Comparison of ENCODE assay signal across 8 mouse cellular contexts in the genomic region with DNA sequence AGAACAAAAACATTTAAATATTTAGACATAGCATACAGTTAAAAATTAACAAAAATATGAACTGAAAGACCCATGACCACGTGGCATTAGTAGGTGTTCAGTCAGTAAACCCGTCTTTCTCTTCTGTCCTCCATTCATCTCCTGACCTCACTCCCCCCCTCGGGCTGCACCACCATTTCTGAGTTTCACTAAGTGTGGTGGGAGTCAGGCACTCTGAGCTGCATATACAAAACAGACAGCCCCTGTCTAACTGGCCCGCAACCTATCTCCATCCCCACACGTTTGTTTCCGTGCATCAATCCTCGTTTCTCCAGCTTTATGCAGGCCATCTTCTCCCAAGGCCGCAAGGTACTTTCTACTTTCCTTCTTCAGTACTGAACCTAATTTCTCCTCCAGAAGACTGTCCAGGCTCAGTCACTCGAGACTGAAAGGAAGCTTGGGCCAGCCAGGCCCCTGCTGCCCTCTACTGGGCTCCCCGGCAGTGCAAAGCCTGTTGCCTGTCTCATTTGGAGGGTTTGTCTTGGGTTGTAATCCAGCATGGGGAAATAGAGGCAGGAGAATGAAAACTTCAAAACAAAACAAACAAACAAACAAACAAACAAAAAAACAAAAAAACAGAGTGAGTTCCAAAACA. TPM values are rescaled to one million over a fixed set of nuclear protein-coding genes. Genes with fewer than 3 reads are reported as not detected.
DNase-seq lines count a peak whose midpoint lies in the region; ATAC-seq and TF ChIP-seq lines count a peak whose summit lies in the region.

No protein-coding gene starts in this region.

- H3K4me1 ChIP-seq in embryonic facial prominence, embryonic 14.5 days (ENCODE audit: control insufficient read depth, insufficient read depth, low read length) = no peaks in the 10 kb centered on the region
- H3K4me1 ChIP-seq in heart, embryonic 13.5 days = peaks cover 3% of the 10 kb centered on the region; the same call in 1 of the 2 replicates
- H3K4me1 ChIP-seq in kidney, embryonic 16.5 days (ENCODE audit: insufficient read depth, low read length) = no peaks in the 10 kb centered on the region
- peaks cover 3% of the 10 kb centered on the region; the same call in 1 of the 2 replicates for H3K4me1 ChIP-seq in liver, postnatal 0 days (ENCODE audit: insufficient read depth)

- TF ChIP-seq EP300 in liver, postnatal 0 days (IDR thresholded peaks at IDR 0.05; ENCODE audit: low read depth) = no peak

- H3K36me3 ChIP-seq in embryonic facial prominence, embryonic 14.5 days (ENCODE audit: control insufficient read depth, insufficient read depth, low read length) = no peaks in the 10 kb centered on the region
- H3K36me3 ChIP-seq in heart, embryonic 13.5 days = peaks cover 9% of the 10 kb centered on the region
- H3K36me3 ChIP-seq in kidney, embryonic 16.5 days (ENCODE audit: insufficient read depth, low read length) = no peaks in the 10 kb centered on the region
- no peaks in the 10 kb centered on the region for H3K36me3 ChIP-seq in liver, postnatal 0 days (replicated peaks; ENCODE audit: insufficient read depth, low read length)

- peak; percentile 33 for ATAC-seq in CD4-positive, CD25-positive, alpha-beta regulatory T cell, adult 4 months
- peak; percentile 45; the same call in 1 of the 2 replicates for ATAC-seq in embryonic facial prominence, embryonic 14.5 days (ENCODE audit: low read depth)
- no peak for ATAC-seq in heart, embryonic 13.5 days (ENCODE audit: extremely low read depth, insufficient number of reproducible peaks, low FRiP score, low TSS enrichment)
- ATAC-seq in kidney, embryonic 16.5 days (ENCODE audit: low FRiP score, low TSS enrichment) = peak; percentile 76
- peak; percentile 68 for ATAC-seq in liver, postnatal 0 days

- H3K4me2 ChIP-seq in embryonic facial prominence, embryonic 14.5 days (ENCODE audit: low read depth, low read length) = no peak overlapping the region
- H3K4me2 ChIP-seq in heart, embryonic 13.5 days = peak overlapping the region; percentile 29; the same call in 1 of the 2 replicates
- H3K4me2 ChIP-seq in kidney, embryonic 16.5 days (replicated peaks; ENCODE audit: low read depth, low read length) = no peak overlapping the region
- H3K4me2 ChIP-seq in liver, postnatal 0 days (ENCODE audit: low read depth, low read length) = peak overlapping the region; percentile 41; the same call in 1 of the 2 replicates

- TF ChIP-seq CTCF in liver, postnatal 0 days (IDR thresholded peaks at IDR 0.05; ENCODE audit: low read depth) = peak; percentile 86

- no peak overlapping the region for H3K9ac ChIP-seq in embryonic facial prominence, embryonic 14.5 days (ENCODE audit: low read depth, low read length)
- 0 out of 2 replicates have a peak overlapping the region, but pooled peaks have one; percentile 30 for H3K9ac ChIP-seq in heart, embryonic 13.5 days
- no peak overlapping the region for H3K9ac ChIP-seq in kidney, embryonic 16.5 days (replicated peaks; ENCODE audit: low read length)
- no peak overlapping the region for H3K9ac ChIP-seq in liver, postnatal 0 days (replicated peaks)

- 28% methylated on average over 10 of the region's 10 CpGs for WGBS in embryonic facial prominence, embryonic 14.5 days
- 29% methylated on average over 10 of the region's 10 CpGs for WGBS in heart, embryonic 13.5 days
- WGBS in kidney, embryonic 16.5 days = 33% methylated on average over 10 of the region's 10 CpGs
- 31% methylated on average over 10 of the region's 10 CpGs for WGBS in liver, postnatal 0 days (ENCODE audit: insufficient replicate concordance)

- no peaks in the 10 kb centered on the region for H3K27me3 ChIP-seq in embryonic facial prominence, embryonic 14.5 days (replicated peaks; ENCODE audit: control insufficient read depth, insufficient read depth, low read length)
- H3K27me3 ChIP-seq in heart, embryonic 13.5 days (replicated peaks) = no peaks in the 10 kb centered on the region
- H3K27me3 ChIP-seq in kidney, embryonic 16.5 days (ENCODE audit: insufficient read depth, low read length) = no peaks in the 10 kb centered on the region
- H3K27me3 ChIP-seq in liver, postnatal 0 days (ENCODE audit: insufficient read depth, low read length) = no peaks in the 10 kb centered on the region

- no peak overlapping the region for H3K27ac ChIP-seq in embryonic facial prominence, embryonic 14.5 days (replicated peaks; ENCODE audit: low read depth, low read length)
- H3K27ac ChIP-seq in heart, embryonic 13.5 days (replicated peaks) = no peak overlapping the region
- no peak overlapping the region for H3K27ac ChIP-seq in kidney, embryonic 16.5 days (ENCODE audit: low read length)
- H3K27ac ChIP-seq in liver, postnatal 0 days (ENCODE audit: low read depth) = no peak overlapping the region

- peak; percentile 51 for DNase-seq in adrenal gland, adult 8-10 months
- peak; percentile 82 for DNase-seq in embryonic facial prominence, embryonic 14.5 days (ENCODE audit: low spot score)
- peak; percentile 73 for DNase-seq in liver, postnatal 0 days
- peak; percentile 42 for DNase-seq in ovary, adult 18-20 months (ENCODE audit: low spot score)
- peak; percentile 77 for DNase-seq in urinary bladder, postnatal 14 days (ENCODE audit: low spot score)

- no peaks in the 10 kb centered on the region for H3K9me3 ChIP-seq in embryonic facial prominence, embryonic 14.5 days (ENCODE audit: control insufficient read depth, low read length)
- H3K9me3 ChIP-seq in heart, embryonic 13.5 days = no peaks in the 10 kb centered on the region
- no peaks in the 10 kb centered on the region for H3K9me3 ChIP-seq in kidney, embryonic 16.5 days (ENCODE audit: low read length)
- H3K9me3 ChIP-seq in liver, postnatal 0 days (ENCODE audit: low read length) = no peaks in the 10 kb centered on the region

- H3K4me3 ChIP-seq in embryonic facial prominence, embryonic 14.5 days (ENCODE audit: low read depth, low read length) = no peak overlapping the region
- no peak overlapping the region for H3K4me3 ChIP-seq in heart, embryonic 13.5 days
- H3K4me3 ChIP-seq in kidney, embryonic 16.5 days (ENCODE audit: low read length) = no peak overlapping the region
- no peak overlapping the region for H3K4me3 ChIP-seq in liver, postnatal 0 days (ENCODE audit: low read depth, low read length)

RNA-seq across cellular contexts. Expression of a gene that starts 10.5 kb away (rescaled TPM):
- 1,000 to 10,000 TPM; 1,071 to 1,073 TPM for polyA plus RNA-seq in CD4-positive, CD25-positive, alpha-beta regulatory T cell, adult 4 months (2017; shearing (Covaris generic))
- total RNA-seq in adrenal gland, adult 8-10 months (2022) = 100 to 1,000 TPM; 356 to 474 (median 418) TPM
- polyA plus RNA-seq in embryonic facial prominence, embryonic 14.5 days (2014; fragmentation: Nextera tagmentation; extraction: Ambion mirVana) = 864 and 873 TPM in 2 replicates
- 604 and 625 TPM in 2 replicates for polyA plus RNA-seq in heart, embryonic 13.5 days (2015; fragmentation: Nextera tagmentation; extraction: Ambion mirVana)
- polyA plus RNA-seq in kidney, embryonic 16.5 days (2015; fragmentation: Nextera tagmentation; extraction: Ambion mirVana) = 644 and 729 TPM in 2 replicates
- polyA plus RNA-seq in liver, postnatal 0 days (2015; fragmentation: Nextera tagmentation; extraction: Ambion mirVana) = 425 and 427 TPM in 2 replicates

RNA-seq across cellular contexts. Expression of a gene that starts 15.3 kb away (rescaled TPM):
- polyA plus RNA-seq in CD4-positive, CD25-positive, alpha-beta regulatory T cell, adult 4 months (2017; shearing (Covaris generic)) = 10 to 100 TPM in 1 of 2 experiments, 1 to 10 TPM in 1; 4.9 to 17.0 TPM
- total RNA-seq in adrenal gland, adult 8-10 months (2022) = 10 to 100 TPM; 13.4 to 34.3 (median 26.8) TPM
- 8.2 and 9.2 TPM in 2 replicates for polyA plus RNA-seq in embryonic facial prominence, embryonic 14.5 days (2014; fragmentation: Nextera tagmentation; extraction: Ambion mirVana)
- polyA plus RNA-seq in heart, embryonic 13.5 days (2015; fragmentation: Nextera tagmentation; extraction: Ambion mirVana) = 38.4 and 41.7 TPM in 2 replicates
- polyA plus RNA-seq in kidney, embryonic 16.5 days (2015; fragmentation: Nextera tagmentation; extraction: Ambion mirVana) = 13.1 and 13.8 TPM in 2 replicates
- polyA plus RNA-seq in liver, postnatal 0 days (2015; fragmentation: Nextera tagmentation; extraction: Ambion mirVana) = 1.5 and 1.8 TPM in 2 replicates

Comparison
In these comparisons a context has a peak if more than half of its experiments do, and no peak if none do; other contexts are left out.
1. H3K4me2 ChIP-seq: peak in heart, embryonic 13.5 days (single experiment) and liver, postnatal 0 days (single experiment); none in embryonic facial prominence, embryonic 14.5 days (single experiment) and kidney, embryonic 16.5 days (single experiment).
2. Peak in every context shown above with its lines, with median percentiles within 50 percentile points of each other: DNase-seq.